Mouse (Mus musculus) duodenum, adult 2 months (tissue): ENCODE results near the gene Gm14525. TPM values are rescaled to one million over a fixed set of nuclear protein-coding genes. Genes with fewer than 3 reads are reported as not detected.

ENCODE experiments used
- polyA plus RNA-seq: library from polyadenylated mRNA; depleted of rRNA; stranded (reverse); fragments of >200 nt; gene quantifications from 2 replicates; pipeline ENCODE4 v1.2.3, GENCODE M21; 2012; ENCODE audit warnings: low replicate concordance; rRNA removed

Gm14525 gene
- not detected in 2 replicates for polyA plus RNA-seq

GRCm38 (mm10) chrX:26702538-26702937 is at the start of gene Gm14525:
TSS of gene Gm14525 (minus strand) at chrX:26702638.

Other genes starting within 250 kb of the Gm14525 start
- gene Slx, start 157.1 kb downstream of the Gm14525 start, polyA plus RNA-seq = not detected in 2 replicates
- not detected in 2 replicates for gene Gm6121, start 233.1 kb upstream of the Gm14525 start, polyA plus RNA-seq